Mouse (Mus musculus) kidney, postnatal 36 days (tissue): ENCODE data around the gene Map2.

Experiments
- DNase-seq, 2 experiments: peaks; one replicate each; pipeline ENCODE4 v3.0.0; 2021 to 2022; ENCODE audit warnings: mixed read lengths in 2 of 2

Map2 gene

DNA sequence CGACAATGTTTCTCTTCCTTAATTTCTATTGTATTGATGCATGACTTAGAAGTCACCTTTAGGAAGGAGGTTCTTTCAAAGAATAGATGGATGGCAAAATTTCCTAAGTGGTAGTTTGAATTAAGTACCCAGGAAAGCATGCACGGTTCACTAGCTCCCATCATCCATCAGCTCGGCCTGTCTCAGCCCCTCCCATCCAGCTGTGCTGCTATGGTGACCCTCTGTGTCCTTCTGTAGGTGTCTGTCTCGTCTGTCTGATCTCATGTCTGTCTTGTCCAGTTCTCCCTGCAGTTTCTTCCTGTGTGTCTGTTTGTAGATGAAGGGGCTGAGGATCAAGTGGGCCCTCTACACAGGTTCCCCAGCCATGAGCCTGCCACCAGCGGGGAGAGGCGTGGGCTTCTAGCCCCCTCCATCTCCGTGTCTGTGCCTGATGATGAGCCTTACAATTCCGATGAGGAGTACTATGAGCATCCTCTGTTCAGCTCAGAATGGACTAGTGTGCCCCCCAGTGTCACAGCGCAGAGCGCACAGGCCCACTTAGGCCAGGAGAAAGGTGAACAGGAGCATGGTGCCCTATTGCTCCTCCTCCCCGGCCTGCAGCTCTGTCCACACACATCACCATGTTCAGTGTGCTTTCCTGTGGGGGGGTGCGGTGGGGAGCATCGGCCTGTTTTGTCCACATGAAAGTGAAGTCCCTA, 232.3 kb downstream of the Map2 start:
- no peak for DNase-seq

DNA sequence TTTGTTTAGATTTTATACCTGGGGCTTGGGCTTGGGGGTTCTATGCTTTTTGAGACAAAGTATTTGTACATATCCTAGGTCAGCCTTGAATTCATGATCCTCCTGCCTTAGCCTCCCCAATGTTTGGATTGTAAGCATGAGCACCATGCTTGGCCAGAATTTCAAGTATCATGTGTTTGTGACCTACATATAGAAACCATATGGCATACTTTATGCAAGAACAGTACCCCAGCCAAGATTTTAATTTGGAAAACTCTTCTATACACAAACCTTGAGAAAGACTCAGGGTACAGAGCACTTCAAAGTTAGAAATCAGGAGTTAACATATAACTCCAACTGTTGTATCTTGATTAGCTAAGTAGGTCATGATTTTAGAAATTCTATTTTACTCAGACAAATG, 243.3 kb downstream of the Map2 start:
- DNase-seq: no peak

DNA sequence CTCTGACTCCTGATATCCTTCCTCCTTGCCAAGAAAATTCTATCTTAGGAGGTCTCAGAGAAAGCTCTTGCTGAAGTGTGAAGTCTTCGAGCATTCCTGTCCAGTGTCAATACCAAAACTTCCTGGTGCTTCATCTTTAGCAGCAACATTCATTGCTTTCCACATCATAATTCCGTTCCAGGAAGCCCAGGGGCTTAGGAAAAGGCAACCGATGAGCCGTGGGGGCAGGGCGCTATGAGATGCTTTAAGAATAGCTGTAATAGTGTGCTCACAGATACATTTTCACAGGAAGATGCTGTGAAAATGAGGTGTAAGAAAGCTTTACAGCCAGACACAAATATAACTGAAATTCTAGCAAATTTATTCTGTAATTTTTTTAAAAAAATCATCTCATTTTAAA, 251.0 kb downstream of the Map2 start:
- DNase-seq: no peak

DNA sequence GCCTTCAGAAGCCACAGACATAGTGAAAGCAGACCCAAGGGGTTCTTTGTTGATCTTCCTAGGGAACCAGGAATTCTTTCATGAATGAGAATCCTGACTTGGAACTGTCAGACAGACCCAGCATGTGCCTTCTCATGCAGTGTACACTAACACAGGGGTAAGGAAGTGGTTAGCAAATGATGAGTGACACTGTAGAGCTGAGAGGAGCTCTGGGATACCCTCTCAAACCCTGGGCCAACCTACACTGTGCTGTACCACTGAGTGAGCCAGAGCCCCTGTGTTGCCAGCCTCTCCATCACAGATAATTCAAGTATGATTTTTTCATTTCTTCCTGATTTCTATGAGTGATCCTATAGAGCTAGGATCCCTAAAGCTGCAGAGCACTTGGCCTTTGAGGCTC, 255.9 kb downstream of the Map2 start:
- DNase-seq: no peak

GRCm38 (mm10) chr1:66431472-66431871, 256.4 kb downstream of the Map2 start:
- no peak for DNase-seq

- no peak for DNase-seq
These were observed 263.0 kb downstream of the Map2 start for GRCm38 (mm10) chr1:66438069-66438468.

- DNase-seq: no peak
These were observed 267.8 kb downstream of the Map2 start for GRCm38 (mm10) chr1:66442922-66443321.

DNA sequence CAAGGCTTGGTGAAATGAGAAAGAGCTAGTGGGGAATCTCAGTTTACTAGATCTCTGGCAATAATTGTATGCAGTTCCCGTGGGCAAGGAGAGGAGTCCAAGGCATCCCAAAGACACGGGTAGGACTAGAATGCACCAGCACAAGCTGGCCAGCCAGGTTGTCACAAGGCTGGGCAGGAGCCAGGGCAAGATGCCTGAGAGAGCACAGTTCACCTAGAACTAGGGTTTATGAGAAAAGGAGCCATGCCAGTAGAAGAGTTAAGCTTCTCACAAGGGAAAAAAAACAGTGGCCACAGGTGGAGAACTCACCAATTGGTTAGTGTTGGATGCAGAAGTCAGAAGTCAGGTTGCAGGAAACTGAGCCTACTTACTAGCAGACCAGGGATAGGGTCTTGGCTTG, 274.4 kb downstream of the Map2 start:
- DNase-seq: peak in 1 of 2 experiments; percentile 10

GRCm38 (mm10) chr1:66456580-66456979, 281.5 kb downstream of the Map2 start:
- no peak for DNase-seq

DNA sequence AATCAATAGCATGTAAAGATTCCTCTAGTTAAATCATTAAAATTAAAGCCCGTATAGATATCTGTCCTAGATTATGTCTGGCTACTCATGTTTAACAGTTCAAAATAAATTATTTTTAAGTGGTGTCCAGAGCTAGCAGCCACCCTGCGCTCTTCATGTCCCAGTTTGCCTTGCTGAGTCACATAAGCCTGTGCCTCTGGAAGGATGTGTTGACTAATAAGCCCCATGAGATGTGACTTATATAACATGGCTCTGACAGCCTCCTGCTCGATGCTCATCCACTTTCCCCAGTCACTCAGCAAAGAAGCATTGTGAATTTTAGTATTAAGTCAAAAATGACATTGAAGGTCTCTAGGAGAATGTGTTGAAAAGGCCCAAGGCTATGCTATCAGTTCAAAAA, 282.7 kb downstream of the Map2 start:
- DNase-seq: no peak

DNA sequence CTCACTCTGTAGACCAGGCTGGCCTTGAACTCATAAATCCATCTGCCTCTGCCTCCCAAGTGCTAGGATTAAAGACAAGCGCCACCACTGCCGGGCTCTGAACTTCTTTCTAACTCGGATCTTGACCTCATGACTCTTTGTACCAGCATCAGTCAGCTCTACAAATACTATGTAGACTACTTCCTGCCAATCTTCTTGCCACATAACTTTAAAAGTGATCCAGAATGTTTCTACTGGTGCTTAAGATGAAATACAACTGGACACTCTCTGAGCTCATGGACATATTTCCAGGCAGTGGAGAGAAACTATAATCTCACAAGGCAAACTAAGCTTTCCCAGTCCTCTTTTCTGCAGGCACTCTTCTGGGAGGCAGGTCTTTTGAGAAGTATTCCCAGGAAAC, 284.3 kb downstream of the Map2 start:
- no peak for DNase-seq

- DNase-seq: no peak
These were observed 285.8 kb downstream of the Map2 start for GRCm38 (mm10) chr1:66460850-66461249.

DNA sequence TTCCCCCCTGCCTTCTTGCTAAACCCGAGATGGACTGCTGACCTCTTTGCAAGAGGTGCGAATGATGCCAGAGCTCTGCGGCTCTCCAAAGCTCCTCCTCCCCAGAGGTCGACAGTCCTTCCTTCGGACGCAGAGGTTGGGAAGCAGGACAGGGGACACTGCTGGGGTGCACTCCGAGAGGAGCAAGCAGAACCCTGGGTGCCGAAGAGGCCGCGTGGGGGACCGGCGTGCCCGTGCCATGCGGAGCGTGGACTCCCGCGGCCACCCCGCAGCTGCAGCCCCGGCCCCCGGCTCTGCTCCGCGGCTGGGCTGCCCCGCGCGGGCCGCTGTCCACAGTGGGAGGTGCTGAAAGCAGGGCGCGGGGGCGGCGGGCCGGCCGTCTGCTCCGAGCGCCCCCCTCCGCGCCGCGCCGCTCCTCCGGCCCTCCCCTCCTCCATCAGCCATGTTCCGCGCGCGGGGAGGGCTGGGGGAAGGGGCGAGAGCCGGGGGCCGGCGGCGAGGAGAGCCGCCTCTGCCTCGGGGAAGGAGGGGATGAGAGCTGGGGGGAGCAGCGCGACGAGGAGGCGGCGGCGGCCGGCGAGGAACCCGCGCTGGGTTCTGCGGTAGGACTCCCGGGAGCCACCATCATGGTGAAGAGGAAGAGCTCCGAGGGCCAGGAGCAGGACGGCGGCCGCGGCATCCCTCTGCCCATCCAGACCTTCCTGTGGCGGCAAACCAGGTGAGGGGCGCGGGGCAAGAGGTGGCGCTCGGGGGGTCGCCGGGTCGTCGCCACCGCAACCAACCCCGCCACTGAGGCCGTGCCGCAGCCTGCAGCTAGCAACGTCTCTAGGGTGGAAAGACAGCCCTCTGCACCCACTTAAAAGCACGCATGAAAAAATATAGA, 293.0 kb downstream of the Map2 start, which contains the start of gene Unc80:
Gene Unc80, plus strand, starts transcription at position 547 of the 883 bp plus-strand sequence.
- peak; percentile 1 to 64 for DNase-seq

DNA sequence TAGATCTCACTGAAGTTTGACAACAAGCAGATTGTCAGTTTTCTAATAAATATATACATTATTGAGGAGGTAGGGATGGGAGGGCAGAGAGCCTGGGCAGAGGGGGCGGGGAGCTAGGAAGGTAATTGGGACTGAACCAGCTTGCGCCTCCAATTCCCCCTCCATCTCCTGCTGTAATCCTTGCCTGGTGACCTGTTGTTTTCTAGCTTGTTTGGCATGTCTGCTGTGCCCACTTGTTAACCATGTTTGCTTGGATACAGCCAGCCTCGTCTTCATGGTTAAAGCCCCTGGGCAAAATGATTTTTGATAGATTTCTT, 293.6 kb downstream of the Map2 start:
- no peak for DNase-seq

DNA sequence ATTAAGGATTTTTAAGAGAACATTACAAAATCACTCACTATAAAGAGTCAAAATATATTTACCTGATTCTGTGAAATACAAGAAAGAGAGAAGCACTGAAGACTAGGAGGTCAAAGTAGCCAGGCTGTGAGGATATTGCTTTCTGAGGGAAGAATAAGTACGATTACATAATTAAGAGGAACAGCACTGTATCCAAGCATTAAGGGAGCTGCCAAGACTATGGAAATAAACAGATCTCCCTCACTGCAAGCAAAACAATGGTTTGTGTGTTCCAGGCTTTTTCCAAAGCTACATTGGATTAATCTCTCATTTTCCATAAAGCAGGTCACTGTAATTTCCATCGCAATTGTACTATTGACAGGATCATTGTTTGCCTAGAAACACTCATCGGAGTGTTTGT, 307.7 kb downstream of the Map2 start:
- DNase-seq: no peak
